Mouse (Mus musculus) midbrain, embryonic 16.5 days (tissue): ENCODE data around the gene Pus1. TPM values are rescaled to one million over a fixed set of nuclear protein-coding genes. Genes with fewer than 3 reads are reported as not detected.
A peak's percentile ranks its signal among the peaks of the same experiment; 100 is the strongest.

Source experiments
- ATAC-seq: fragments of 200-750 bp; cut with Nextera tagmentation; 2 replicates; pipeline ENCODE4 v1.8.0; 2017; ENCODE audit warnings: moderate TSS enrichment
- H3K27ac ChIP-seq: fragments of 300-500 bp; sonication (generic); 2 replicates; pipeline ENCODE4 v1.5.1; 2014; ENCODE audit warnings: mild to moderate bottlenecking, low read length, mixed read lengths
- H3K27me3 ChIP-seq: fragments of 300-500 bp; sonication (generic); 2 replicates; pipeline ENCODE4 v1.6.1; 2014; ENCODE audit warnings: low read depth, low read length, mixed read lengths; ENCODE audit not compliant: control insufficient read depth, insufficient read depth
- H3K36me3 ChIP-seq: fragments of 300-500 bp; sonication (generic); 2 replicates; pipeline ENCODE4 v1.6.1; 2014; ENCODE audit warnings: mild to moderate bottlenecking, low read length, moderate library complexity, mixed read lengths; ENCODE audit not compliant: control insufficient read depth, insufficient read depth
- H3K4me1 ChIP-seq: fragments of 300-500 bp; sonication (generic); 2 replicates; pipeline ENCODE4 v1.6.1; 2014; ENCODE audit warnings: mild to moderate bottlenecking, low read length, mixed read lengths; ENCODE audit not compliant: control insufficient read depth, insufficient read depth
- H3K4me2 ChIP-seq: fragments of 300-500 bp; sonication (generic); 2 replicates; pipeline ENCODE4 v1.6.1; 2014; ENCODE audit warnings: mild to moderate bottlenecking, low read length, mixed read lengths
- H3K4me3 ChIP-seq: fragments of 300-500 bp; sonication (generic); 2 replicates; pipeline ENCODE4 v1.5.1; 2014; ENCODE audit warnings: low read depth, mild to moderate bottlenecking, low read length, moderate library complexity, mixed read lengths
- H3K9ac ChIP-seq: fragments of 300-500 bp; sonication (generic); 2 replicates; pipeline ENCODE4 v1.6.1; 2014; ENCODE audit warnings: low read depth, low read length, mixed read lengths
- H3K9me3 ChIP-seq: fragments of 300-500 bp; sonication (generic); replicated peaks from 2 replicates; pipeline ENCODE4 v1.6.1; 2014; ENCODE audit warnings: mild to moderate bottlenecking, low read length, mixed read lengths; ENCODE audit not compliant: control insufficient read depth, poor library complexity, severe bottlenecking
- WGBS: fragments of 180-500 bp; shearing (Covaris S2); extraction: QIAGEN DNeasy Blood & Tissue Kit; methylation state at CpG from one replicate; pipeline ENCODE4 v1.1.7; 2014; 5-methylcytosine and 5-hydroxymethylcytosine counted together
- polyA plus RNA-seq: library from polyadenylated mRNA; unstranded; fragments of >200 nt; fragmentation: Nextera tagmentation; extraction: Ambion mirVana; gene quantifications from 2 replicates; pipeline ENCODE4 v1.2.1, GENCODE M21; 2015

Gene Pus1
- polyA plus RNA-seq, 1 experiment from 2014 or later, result 18.6 TPM

DNA sequence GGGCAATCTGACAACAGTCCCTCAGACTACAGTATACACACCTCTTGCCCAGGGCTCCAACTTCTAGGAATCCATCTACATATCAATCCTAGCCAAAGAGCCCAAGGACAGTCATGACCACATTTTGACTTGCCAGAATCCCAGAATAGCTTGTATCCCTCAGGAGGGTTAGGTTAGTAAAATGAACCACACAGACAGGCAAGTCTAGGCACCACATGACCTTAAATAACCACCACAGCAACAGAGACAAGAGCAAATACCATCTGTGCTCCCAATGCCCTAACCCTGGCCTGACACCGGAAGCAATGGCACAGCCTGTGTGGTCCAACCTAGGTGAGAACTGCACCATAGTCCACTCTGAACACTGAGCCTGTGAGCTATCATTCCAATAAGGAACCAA is 26.2 kb upstream of the Pus1 start:
- Histone ChIP-seq H3K4me2 (no peak overlapping the region), H3K4me1 (peaks cover 30% of the 10 kb centered on the region), H3K9me3 (no peaks in the 10 kb centered on the region), H3K4me3 (no peak overlapping the region), H3K9ac (no peak overlapping the region), H3K27me3 (no peaks in the 10 kb centered on the region), H3K36me3 (no peaks in the 10 kb centered on the region; the same call in 1 of the 2 replicates), H3K27ac (no peak overlapping the region)
- ATAC-seq, result no peak
- WGBS, result 93% methylated on average over 1 of the region's 1 CpGs

DNA sequence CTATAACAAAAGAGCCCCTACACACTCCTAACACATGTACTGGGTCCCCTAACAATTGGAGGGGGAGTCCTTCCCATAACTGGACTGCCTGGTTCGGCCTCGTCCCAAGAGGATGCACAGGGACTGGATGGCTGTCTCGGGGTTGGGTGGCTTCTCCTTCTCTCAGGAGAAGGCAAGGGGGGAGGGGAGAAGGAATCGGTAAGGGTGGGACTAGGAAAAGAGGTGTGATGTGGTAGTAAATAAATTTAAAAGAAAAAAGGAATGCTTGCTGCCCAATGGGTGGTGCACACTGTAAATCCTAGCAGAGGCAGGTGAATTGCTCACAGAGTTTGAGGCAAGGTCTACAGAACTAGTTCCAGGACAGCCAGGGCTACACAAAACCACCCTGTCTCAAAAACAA is 25.7 kb upstream of the Pus1 start:
- no peak for ATAC-seq
- Histone ChIP-seq H3K4me1 (peaks cover 30% of the 10 kb centered on the region), H3K4me2 (no peak overlapping the region), H3K4me3 (no peak overlapping the region), H3K27me3 (no peaks in the 10 kb centered on the region), H3K27ac (no peak overlapping the region), H3K9me3 (no peaks in the 10 kb centered on the region), H3K36me3 (no peaks in the 10 kb centered on the region; the same call in 1 of the 2 replicates), H3K9ac (no peak overlapping the region)
- 88% methylated on average over 3 of the region's 4 CpGs for WGBS

DNA sequence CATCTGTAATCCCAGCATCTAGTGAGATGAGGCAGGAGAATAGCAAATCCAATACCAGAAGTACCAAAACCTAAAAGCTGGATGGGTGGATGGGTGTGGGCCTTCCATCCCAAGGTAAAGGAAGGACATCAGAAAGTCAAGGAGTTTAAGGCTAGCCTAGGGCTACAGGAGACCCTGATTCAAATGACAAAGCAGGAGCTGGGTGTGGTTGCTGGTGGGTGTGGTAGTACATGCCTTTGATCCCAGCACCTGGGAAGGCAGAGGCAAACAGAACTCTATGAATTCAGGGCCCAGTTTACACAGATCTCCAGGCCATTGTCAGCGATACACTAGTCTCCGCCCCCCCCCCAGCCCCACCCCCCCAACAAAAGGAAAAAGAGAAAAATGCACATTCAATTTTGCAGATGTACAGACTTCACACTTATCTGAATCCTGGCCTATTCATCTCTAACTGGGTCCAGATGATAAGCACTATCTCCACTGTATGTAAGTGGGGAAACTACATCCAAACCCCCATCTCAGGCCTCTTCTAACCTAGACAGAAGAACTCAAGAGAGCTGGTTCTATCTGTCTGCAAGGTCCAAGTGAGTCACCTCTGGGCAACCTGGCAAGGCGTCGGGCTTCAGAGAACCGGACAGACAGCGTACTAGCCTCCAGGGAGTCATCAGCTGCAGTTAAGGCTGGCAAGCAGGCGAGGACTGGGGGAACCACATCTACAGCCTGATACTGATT is 23.7 kb upstream of the Pus1 start:
- no peak for ATAC-seq
- Histone ChIP-seq H3K9me3 (no peaks in the 10 kb centered on the region), H3K4me3 (no peak overlapping the region), H3K27ac (no peak overlapping the region), H3K9ac (no peak overlapping the region), H3K4me1 (peaks cover 30% of the 10 kb centered on the region), H3K36me3 (no peaks in the 10 kb centered on the region; the same call in 1 of the 2 replicates), H3K4me2 (no peak overlapping the region), H3K27me3 (no peaks in the 10 kb centered on the region)
- WGBS, result 93% methylated on average over 7 of the region's 7 CpGs

DNA sequence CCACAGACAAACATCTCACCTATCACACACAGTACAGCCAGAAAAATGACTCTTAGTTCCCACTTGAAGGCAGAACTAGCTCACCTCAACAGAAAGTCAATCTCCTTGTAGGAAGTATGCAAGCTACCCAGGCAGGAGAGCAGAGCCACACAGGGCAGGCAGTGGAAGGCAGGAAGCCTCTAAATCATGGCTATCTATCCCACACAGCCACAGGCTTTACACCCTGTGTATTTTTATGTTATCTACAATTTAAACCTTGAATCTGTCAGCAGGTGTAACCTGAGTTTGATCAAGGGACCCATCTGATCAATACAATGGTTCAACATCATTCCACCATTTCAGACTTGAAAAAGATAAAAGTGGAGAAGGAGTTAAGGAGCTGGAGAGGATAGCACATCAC is 22.4 kb upstream of the Pus1 start:
- Histone ChIP-seq H3K27ac (no peak overlapping the region), H3K36me3 (peaks cover 11% of the 10 kb centered on the region), H3K9ac (no peak overlapping the region), H3K4me3 (no peak overlapping the region), H3K4me1 (peaks cover 18% of the 10 kb centered on the region), H3K27me3 (no peaks in the 10 kb centered on the region), H3K9me3 (no peaks in the 10 kb centered on the region), H3K4me2 (no peak overlapping the region)
- no peak for ATAC-seq

DNA sequence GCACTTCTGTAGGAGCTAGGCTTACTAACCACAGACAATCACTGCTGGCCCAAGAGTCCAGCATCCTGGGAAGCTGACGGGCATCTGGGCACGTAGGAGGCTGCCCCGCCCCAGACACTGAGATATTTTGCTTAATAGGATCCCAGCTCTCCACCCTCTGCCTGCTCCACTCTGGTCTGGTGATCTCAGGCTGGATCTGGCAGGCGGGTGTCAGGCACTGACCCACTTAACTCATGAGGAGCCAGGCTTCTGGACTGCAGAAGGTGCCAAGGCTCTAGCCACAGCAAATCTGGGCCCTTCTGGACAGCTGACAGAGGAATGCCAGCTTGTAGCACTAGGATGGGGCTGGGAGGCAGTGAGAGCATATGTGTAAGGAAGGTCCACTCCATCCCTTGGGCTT is 21.7 kb upstream of the Pus1 start:
- 88% methylated on average over 4 of the region's 4 CpGs for WGBS
- no peak overlapping the region for H3K9ac ChIP-seq
- no peak overlapping the region for H3K4me3 ChIP-seq
- H3K36me3 ChIP-seq, result peaks cover 14% of the 10 kb centered on the region
- no peak overlapping the region for H3K4me2 ChIP-seq
- peaks cover 12% of the 10 kb centered on the region for H3K4me1 ChIP-seq
- no peak overlapping the region for H3K27ac ChIP-seq
- ATAC-seq, result no peak
- no peaks in the 10 kb centered on the region for H3K9me3 ChIP-seq
- H3K27me3 ChIP-seq, result no peaks in the 10 kb centered on the region

DNA sequence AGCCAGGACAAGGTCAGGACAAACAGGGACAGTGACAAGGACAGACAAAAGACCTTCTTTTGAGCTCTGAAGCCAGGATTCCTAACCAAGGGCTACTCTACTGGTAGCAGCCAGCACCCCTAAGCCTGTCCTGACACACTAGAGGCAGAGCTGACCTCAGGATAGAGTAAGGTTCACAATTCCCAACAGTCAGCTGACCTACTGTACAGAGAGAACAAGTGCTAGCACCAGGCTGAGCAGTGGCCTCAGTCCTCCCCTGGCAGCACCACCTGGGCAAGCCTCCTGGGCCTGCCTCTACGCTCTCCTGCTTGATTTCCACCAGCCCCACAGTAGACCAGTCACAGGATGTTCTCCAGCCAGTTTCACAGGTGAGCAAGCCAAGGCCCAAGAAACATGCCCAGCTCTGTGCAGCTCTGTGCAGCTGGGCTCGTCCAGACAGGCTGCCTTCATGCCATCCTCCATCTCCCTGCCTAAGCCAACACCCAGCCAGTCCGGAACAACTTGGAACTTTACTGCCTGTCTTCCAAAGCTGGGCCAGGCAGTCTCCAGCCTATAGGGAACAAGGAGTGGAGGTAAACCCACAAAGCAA is 20.7 kb upstream of the Pus1 start:
- H3K36me3 ChIP-seq, result peaks cover 23% of the 10 kb centered on the region
- no peak overlapping the region for H3K4me2 ChIP-seq
- peaks cover 3% of the 10 kb centered on the region; the same call in 1 of the 2 replicates for H3K4me1 ChIP-seq
- no peaks in the 10 kb centered on the region for H3K27me3 ChIP-seq
- H3K27ac ChIP-seq, result no peak overlapping the region
- no peak overlapping the region for H3K4me3 ChIP-seq
- no peak for ATAC-seq
- H3K9me3 ChIP-seq, result no peaks in the 10 kb centered on the region
- no peak overlapping the region for H3K9ac ChIP-seq
- 96% methylated on average over 3 of the region's 3 CpGs for WGBS

DNA sequence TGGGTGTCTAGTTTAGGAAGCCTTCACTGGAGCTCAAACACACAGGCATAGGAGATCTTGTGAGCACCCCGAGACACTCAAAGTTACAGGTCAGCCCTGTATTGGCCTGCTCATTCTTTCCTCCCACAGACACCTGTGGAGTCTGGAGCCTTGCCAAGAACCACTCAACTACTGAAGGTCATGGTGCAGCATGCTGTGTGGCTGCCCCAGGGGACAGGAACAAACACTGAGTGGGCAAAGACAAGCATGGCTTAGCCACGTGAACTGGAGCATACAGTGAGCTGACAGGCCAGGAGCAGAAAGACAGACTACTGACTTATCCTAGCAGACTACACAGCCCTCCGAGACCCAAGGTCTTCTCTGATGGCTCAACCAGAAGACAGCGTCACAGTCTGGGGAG is 17.2 kb upstream of the Pus1 start:
- WGBS, result 68% methylated on average over 4 of the region's 4 CpGs
- ATAC-seq, result no peak
- peaks cover 50% of the 10 kb centered on the region for H3K36me3 ChIP-seq

DNA sequence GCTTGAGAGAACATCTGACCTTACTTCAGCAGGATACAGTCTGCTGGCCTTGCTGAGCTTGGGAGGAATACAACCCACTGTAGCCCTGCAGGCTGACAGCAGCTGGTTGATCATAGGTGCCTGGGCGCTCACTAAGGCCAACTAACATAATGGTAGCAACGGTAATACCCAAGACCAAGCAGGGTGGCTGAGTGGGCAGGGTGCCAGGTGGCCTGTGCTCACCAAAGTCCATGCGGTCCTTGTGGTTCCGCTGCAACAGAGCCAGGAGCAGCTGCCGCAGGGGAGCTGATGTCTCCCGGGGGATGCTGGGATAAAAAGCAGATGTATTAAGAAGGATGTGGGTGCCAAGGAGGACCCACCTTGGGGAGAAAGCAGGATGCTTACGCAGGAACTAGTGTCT is 13.9 kb upstream of the Pus1 start:
- H3K27ac ChIP-seq, result no peak overlapping the region
- no peak overlapping the region for H3K4me2 ChIP-seq
- H3K27me3 ChIP-seq, result no peaks in the 10 kb centered on the region
- WGBS, result 93% methylated on average over 7 of the region's 7 CpGs
- ATAC-seq, result no peak
- H3K4me1 ChIP-seq, result no peaks in the 10 kb centered on the region
- H3K9me3 ChIP-seq, result no peaks in the 10 kb centered on the region
- H3K36me3 ChIP-seq, result peaks cover 77% of the 10 kb centered on the region
- no peak overlapping the region for H3K4me3 ChIP-seq
- no peak overlapping the region for H3K9ac ChIP-seq

More for the DNA sequence above, 17.2 kb upstream of the Pus1 start:
- no peaks in the 10 kb centered on the region for H3K27me3 ChIP-seq
- no peak overlapping the region for H3K4me3 ChIP-seq
- H3K4me2 ChIP-seq, result no peak overlapping the region
- H3K9me3 ChIP-seq, result no peaks in the 10 kb centered on the region
- no peak overlapping the region for H3K27ac ChIP-seq
- no peaks in the 10 kb centered on the region for H3K4me1 ChIP-seq
- no peak overlapping the region for H3K9ac ChIP-seq

DNA sequence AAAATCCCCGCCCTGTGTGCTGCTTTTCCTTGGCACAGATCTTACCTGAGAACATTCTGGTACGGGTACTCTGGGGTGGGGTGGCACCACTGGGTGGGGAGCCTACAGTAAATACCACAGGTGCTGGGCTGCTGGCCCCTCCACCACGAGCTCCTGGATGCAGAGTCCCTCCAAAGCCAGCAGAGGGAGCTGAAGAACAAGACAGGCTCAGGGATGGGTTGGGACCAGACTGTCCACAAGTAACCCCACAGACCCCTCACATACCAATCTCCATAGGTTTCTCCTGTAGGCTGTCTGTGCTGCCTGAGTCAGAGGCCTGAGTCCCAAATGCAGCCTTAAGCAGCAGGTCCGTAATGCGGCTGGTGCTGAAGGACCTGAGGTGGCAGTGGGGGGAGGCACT is 8.2 kb upstream of the Pus1 start:
- ATAC-seq, result peak; percentile 49; the same call in 1 of the 2 replicates
- 66% methylated on average over 5 of the region's 5 CpGs for WGBS
- no peaks in the 10 kb centered on the region for H3K9me3 ChIP-seq
- H3K4me2 ChIP-seq, result no peak overlapping the region
- no peaks in the 10 kb centered on the region for H3K27me3 ChIP-seq
- H3K4me1 ChIP-seq, result no peaks in the 10 kb centered on the region
- peaks cover 59% of the 10 kb centered on the region for H3K36me3 ChIP-seq
- no peak overlapping the region for H3K4me3 ChIP-seq
- H3K27ac ChIP-seq, result no peak overlapping the region
- no peak overlapping the region for H3K9ac ChIP-seq
